ENCODE assay signal across 8 mouse cellular contexts in the genomic region with DNA sequence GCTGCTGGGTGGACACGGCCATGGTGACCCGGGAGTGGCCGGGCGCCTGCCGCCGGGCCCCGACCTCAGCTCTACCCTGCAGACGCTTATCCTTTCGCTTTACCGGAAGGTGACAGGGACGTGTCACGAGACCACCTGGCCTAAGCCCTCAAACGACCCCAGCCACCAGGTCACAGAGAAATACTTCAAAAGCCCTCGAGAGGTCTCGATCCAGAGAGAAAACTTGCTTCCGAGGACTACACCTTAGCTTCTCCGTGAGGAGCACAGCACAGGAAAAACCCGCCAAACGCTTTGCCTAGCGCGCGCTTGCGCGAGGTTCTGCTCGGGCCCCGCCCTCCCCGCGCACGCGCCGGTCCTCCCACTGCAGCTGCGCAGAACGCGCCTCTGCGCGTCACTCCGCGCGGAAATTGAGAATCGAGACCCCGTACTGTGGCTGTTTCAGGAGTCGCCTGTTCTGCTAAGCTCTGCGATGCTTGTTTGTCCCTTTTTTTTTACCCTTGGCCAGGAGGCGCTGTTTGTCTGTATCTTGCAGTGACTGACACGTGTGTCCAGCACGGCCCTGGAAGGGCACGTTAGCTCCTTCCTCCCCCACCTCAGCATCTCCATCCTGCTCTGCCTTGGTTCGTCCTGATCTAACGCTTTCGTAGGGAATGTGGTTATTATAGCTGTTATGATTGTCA. TPM values are rescaled to one million over a fixed set of nuclear protein-coding genes. Genes with fewer than 3 reads are reported as not detected.
A peak's percentile ranks its signal among the peaks of the same experiment; 100 is the strongest.
DNase-seq lines count a peak whose midpoint lies in the region; ATAC-seq lines count a peak whose summit lies in the region.

Gene Pola2, minus strand, starts transcription at position 320 of the 680 bp plus-strand sequence.

- no peaks in the 10 kb centered on the region for H3K27me3 ChIP-seq in hindbrain, embryonic 13.5 days

- WGBS in hindbrain, embryonic 13.5 days, result under 1% methylated on average over 50 of the region's 50 CpGs

- H3K4me1 ChIP-seq in hindbrain, embryonic 13.5 days (replicated peaks), result peaks cover 27% of the 10 kb centered on the region

- H3K36me3 ChIP-seq in hindbrain, embryonic 13.5 days, result 0 out of 2 replicates have a peak, but pooled peaks cover 3% of the 10 kb centered on the region

- H3K4me2 ChIP-seq in hindbrain, embryonic 13.5 days, result peak within 1 kb of the TSS; percentile 96

- peak; percentile 89 for ATAC-seq in hindbrain, embryonic 13.5 days (ENCODE audit: low FRiP score)

- peak within 1 kb of the TSS; percentile 52 for H3K4me3 ChIP-seq in hindbrain, embryonic 13.5 days

- H3K9ac ChIP-seq in hindbrain, embryonic 13.5 days, result peak within 1 kb of the TSS; percentile 72

- no peaks in the 10 kb centered on the region for H3K9me3 ChIP-seq in hindbrain, embryonic 13.5 days

- peak; percentile 87 for DNase-seq in Muller cell, postnatal 12 days (ENCODE audit: inconsistent ontology term)
- peak; percentile 87 for DNase-seq in cerebellum, adult 9-11 months
- DNase-seq in frontal cortex, postnatal 14 days (ENCODE audit: low spot score in 2 of 2), result peak; percentile 65 to 83
- peak; percentile 80 to 84 for DNase-seq in layer of hippocampus, postnatal 25 days (ENCODE audit: extremely low spot score in 1 of 2, low spot score in 1 of 2)
- DNase-seq in lung, postnatal 25 days (ENCODE audit: low spot score), result peak; percentile 88
- DNase-seq in retina, embryonic 14.5 days (ENCODE audit: low spot score), result peak; percentile 94
- DNase-seq in thymus, postnatal 4 days, result peak; percentile 95

- peak within 1 kb of the TSS; percentile 75 for H3K27ac ChIP-seq in hindbrain, embryonic 13.5 days

RNA-seq across cellular contexts. Expression of gene Pola2, which starts in this region (rescaled TPM):
- 22.6 and 24.2 TPM in 2 replicates for polyA plus RNA-seq in hindbrain, embryonic 13.5 days (2015; fragmentation: Nextera tagmentation; extraction: Ambion mirVana)
- 1 to 10 TPM; 5.4 to 6.5 TPM for total RNA-seq in layer of hippocampus, postnatal 25 days (2021)

Comparison
In these comparisons a context has a peak if more than half of its experiments do, and no peak if none do; other contexts are left out.
1. Peak in every context shown above with its lines: DNase-seq, ATAC-seq, H3K4me3 ChIP-seq and H3K27ac ChIP-seq.